Mouse (Mus musculus): ENCODE measurements around the gene Olfr73. TPM values are rescaled to one million over a fixed set of nuclear protein-coding genes. Genes with fewer than 3 reads are reported as not detected.

Olfr73 gene
- polyA plus RNA-seq (2014; fragmentation: Illumina TruSeq; extraction: RNeasy Lipid Tissue Mini Kit (QIAGEN cat#74804)) = not detected

DNA sequence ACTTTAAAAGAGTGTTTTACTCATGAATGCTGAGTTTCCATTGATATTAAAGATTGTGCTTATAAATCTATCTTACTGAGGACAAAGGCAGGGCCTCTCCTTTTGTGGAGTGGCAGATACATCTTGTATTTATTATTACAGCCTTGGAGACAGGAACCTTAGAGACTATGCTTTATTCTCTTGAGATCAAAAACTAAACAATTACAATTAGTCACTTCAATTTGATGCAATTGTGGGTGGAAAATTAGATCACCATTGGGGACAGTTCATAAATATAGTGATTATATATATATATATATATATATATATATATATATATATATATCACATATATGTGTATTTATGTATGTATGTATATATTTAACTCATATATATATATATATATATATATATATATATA, at the start of gene Olfr73:
Olfr73 (minus strand) TSS at position 101 of the 400 bp plus-strand sequence.

DNA sequence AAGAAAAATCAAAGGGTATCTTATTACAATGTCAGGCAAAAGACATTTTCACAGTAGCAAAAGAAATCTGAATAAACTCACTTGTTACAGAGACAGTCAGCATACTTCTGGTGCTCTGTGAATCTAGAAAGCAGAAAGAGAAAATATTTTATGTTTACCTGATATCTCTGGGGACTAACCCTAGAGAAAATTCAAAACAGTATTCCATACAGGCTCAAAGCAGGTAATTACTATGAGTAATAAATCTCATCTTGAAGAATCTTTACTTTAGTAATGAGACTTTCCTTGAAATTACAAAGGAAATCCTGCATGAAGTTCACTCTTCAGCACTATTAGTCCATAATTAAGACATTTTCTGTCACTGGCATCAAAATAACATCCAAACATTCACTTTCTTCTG, 34.2 kb upstream of the Olfr73 start, which contains the start of gene Olfr1163:
Olfr1163 (minus strand) TSS at position 101 of the 400 bp plus-strand sequence.

DNA sequence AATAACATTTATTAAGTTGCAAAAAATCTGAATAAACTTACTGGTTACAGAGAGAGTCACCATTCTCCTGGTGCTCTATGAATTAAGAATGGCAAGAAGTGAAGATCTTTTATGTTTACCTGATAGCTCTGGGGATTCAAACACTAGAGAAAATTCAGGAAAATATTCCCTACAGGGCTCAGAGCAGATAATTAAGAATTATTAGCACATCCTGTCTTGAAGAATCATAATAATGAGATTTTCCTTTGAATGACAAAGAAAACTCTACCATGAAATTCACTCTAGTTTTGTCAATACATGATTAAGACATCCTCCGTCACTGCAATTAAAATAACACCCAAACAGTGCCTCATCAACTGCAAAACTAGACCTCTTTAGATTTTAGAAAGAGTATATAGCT, 13.5 kb upstream of the Olfr73 start, which contains the start of gene Olfr1162:
Olfr1162 (minus strand) TSS at position 101 of the 400 bp plus-strand sequence.

DNA sequence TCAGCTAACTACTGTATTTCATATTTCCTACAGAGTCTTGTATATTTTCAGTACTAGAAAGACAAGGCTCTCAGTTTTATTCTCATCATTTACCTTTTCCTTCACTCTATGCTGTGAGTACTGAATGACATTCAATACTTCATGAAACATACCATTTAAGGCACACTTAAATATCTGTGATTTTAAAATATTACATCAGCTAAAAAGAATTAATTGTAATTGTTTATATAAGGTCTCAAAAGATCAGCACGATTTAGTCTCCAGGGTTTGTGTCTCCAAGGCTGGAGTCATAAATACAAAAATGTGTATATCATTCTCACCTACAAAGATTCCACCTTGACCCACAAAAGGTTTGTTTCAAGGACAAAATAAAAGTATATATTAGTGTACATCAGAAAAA, 15.0 kb downstream of the Olfr73 start, which contains the start of gene Olfr1161:
Olfr1161 (plus strand) TSS at position 301 of the 400 bp plus-strand sequence.

DNA sequence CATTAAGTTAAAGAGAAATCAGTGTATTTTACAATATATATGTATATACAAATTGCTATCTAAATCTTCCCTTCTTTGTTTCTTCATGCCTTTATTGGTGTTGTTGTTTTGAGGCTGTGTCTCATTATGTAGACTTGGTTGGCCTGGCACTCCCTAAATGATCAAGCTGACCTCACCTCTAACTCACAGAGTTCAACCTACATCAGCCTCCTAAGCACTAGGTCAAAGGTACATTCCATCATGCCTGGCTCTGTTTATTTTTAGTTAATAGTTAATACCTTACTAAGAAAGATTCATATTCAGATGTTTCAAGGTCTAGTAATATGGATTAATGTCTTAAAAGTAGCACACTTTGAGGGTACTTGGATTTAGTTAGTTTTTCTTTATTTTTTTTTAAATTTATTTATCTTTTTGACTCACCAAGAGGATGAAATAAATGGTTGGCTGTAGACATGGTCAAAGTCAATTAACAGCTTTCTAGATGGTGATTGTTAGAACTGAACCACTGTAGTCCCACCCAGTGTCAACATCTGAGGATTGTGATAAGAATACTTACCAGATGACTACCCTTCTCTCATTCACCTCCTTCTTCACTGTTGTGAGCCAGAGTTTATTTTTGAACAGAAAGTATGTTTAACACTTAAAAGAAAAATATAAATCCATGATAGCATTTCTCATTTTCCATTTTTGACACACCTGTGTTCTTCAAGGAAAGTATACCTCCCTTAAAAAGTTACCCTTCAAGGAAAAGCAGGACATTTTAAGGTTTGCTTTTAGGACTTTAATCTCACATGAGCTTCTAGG, 29.8 kb downstream of the Olfr73 start, which contains the start of gene Olfr1160:
Olfr1160 (minus strand) TSS at position 754 of the 804 bp plus-strand sequence.

DNA sequence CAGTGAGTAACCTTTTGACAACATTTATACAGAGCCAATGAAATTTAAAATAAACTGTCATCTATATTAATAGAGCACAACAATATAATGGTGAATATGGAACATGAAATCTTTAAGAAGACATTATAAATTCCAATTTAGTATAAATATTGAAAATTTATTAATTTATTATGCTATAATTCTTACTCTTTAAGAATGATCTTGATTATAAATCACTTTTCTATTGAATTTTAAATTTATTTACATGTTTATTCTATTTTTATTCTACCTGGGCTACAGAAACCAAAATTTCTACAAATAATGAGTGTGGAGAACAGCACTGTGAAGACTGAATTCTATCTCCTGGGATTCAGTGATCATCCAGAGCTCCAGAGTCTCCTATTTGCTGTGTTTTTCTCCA, 47.7 kb downstream of the Olfr73 start, which contains the start of gene Olfr1158:
Olfr1158 (plus strand) TSS at position 301 of the 400 bp plus-strand sequence.

Other genes starting within 250 kb of the Olfr73 start
- gene Olfr1143, start 237.1 kb downstream of the Olfr73 start, polyA plus RNA-seq (2014; fragmentation: Illumina TruSeq; extraction: RNeasy Lipid Tissue Mini Kit (QIAGEN cat#74804)) = not detected
- not detected for gene Olfr1145, start 227.9 kb downstream of the Olfr73 start, polyA plus RNA-seq (2014; fragmentation: Illumina TruSeq; extraction: RNeasy Lipid Tissue Mini Kit (QIAGEN cat#74804))
- gene Olfr1148, start 207.2 kb downstream of the Olfr73 start, polyA plus RNA-seq (2014; fragmentation: Illumina TruSeq; extraction: RNeasy Lipid Tissue Mini Kit (QIAGEN cat#74804)) = not detected
- not detected for gene Olfr1150-ps1, start 193.7 kb downstream of the Olfr73 start, polyA plus RNA-seq (2014; fragmentation: Illumina TruSeq; extraction: RNeasy Lipid Tissue Mini Kit (QIAGEN cat#74804))
- not detected for gene Olfr1151, start 181.8 kb downstream of the Olfr73 start, polyA plus RNA-seq (2014; fragmentation: Illumina TruSeq; extraction: RNeasy Lipid Tissue Mini Kit (QIAGEN cat#74804))
- gene Olfr1152, start 171.2 kb downstream of the Olfr73 start, polyA plus RNA-seq (2014; fragmentation: Illumina TruSeq; extraction: RNeasy Lipid Tissue Mini Kit (QIAGEN cat#74804)) = not detected
- not detected for gene Olfr1153, start 142.7 kb downstream of the Olfr73 start, polyA plus RNA-seq (2014; fragmentation: Illumina TruSeq; extraction: RNeasy Lipid Tissue Mini Kit (QIAGEN cat#74804))
- not detected for gene Olfr1154, start 132.5 kb downstream of the Olfr73 start, polyA plus RNA-seq (2014; fragmentation: Illumina TruSeq; extraction: RNeasy Lipid Tissue Mini Kit (QIAGEN cat#74804))
- not detected for gene Olfr1155, start 92.6 kb downstream of the Olfr73 start, polyA plus RNA-seq (2014; fragmentation: Illumina TruSeq; extraction: RNeasy Lipid Tissue Mini Kit (QIAGEN cat#74804))
- not detected for gene Olfr1156, start 84.6 kb downstream of the Olfr73 start, polyA plus RNA-seq (2014; fragmentation: Illumina TruSeq; extraction: RNeasy Lipid Tissue Mini Kit (QIAGEN cat#74804))
- not detected for gene Olfr1157, start 69.4 kb downstream of the Olfr73 start, polyA plus RNA-seq (2014; fragmentation: Illumina TruSeq; extraction: RNeasy Lipid Tissue Mini Kit (QIAGEN cat#74804))
- gene Olfr74, start 63.0 kb downstream of the Olfr73 start, polyA plus RNA-seq (2014; fragmentation: Illumina TruSeq; extraction: RNeasy Lipid Tissue Mini Kit (QIAGEN cat#74804)) = not detected
- not detected for gene Olfr1158, start 47.6 kb downstream of the Olfr73 start, polyA plus RNA-seq (2014; fragmentation: Illumina TruSeq; extraction: RNeasy Lipid Tissue Mini Kit (QIAGEN cat#74804))
- not detected for gene Olfr1160, start 29.4 kb downstream of the Olfr73 start, polyA plus RNA-seq (2014; fragmentation: Illumina TruSeq; extraction: RNeasy Lipid Tissue Mini Kit (QIAGEN cat#74804))
- gene Olfr1161, start 14.9 kb downstream of the Olfr73 start, polyA plus RNA-seq (2014; fragmentation: Illumina TruSeq; extraction: RNeasy Lipid Tissue Mini Kit (QIAGEN cat#74804)) = not detected
- not detected for gene Olfr1162, start 13.4 kb upstream of the Olfr73 start, polyA plus RNA-seq (2014; fragmentation: Illumina TruSeq; extraction: RNeasy Lipid Tissue Mini Kit (QIAGEN cat#74804))
- not detected for gene Olfr1163, start 34.1 kb upstream of the Olfr73 start, polyA plus RNA-seq (2014; fragmentation: Illumina TruSeq; extraction: RNeasy Lipid Tissue Mini Kit (QIAGEN cat#74804))
- gene Olfr1164, start 56.3 kb upstream of the Olfr73 start, polyA plus RNA-seq (2014; fragmentation: Illumina TruSeq; extraction: RNeasy Lipid Tissue Mini Kit (QIAGEN cat#74804)) = not detected
- gene Olfr1166, start 90.6 kb upstream of the Olfr73 start, polyA plus RNA-seq (2014; fragmentation: Illumina TruSeq; extraction: RNeasy Lipid Tissue Mini Kit (QIAGEN cat#74804)) = not detected
- gene Olfr1167, start 117.5 kb upstream of the Olfr73 start, polyA plus RNA-seq (2014; fragmentation: Illumina TruSeq; extraction: RNeasy Lipid Tissue Mini Kit (QIAGEN cat#74804)) = not detected
- gene Olfr1168, start 144.2 kb upstream of the Olfr73 start, polyA plus RNA-seq (2014; fragmentation: Illumina TruSeq; extraction: RNeasy Lipid Tissue Mini Kit (QIAGEN cat#74804)) = not detected
- not detected for gene Olfr1170, start 190.6 kb upstream of the Olfr73 start, polyA plus RNA-seq (2014; fragmentation: Illumina TruSeq; extraction: RNeasy Lipid Tissue Mini Kit (QIAGEN cat#74804))
- gene Olfr1173, start 242.2 kb upstream of the Olfr73 start, polyA plus RNA-seq (2014; fragmentation: Illumina TruSeq; extraction: RNeasy Lipid Tissue Mini Kit (QIAGEN cat#74804)) = 0.20 TPM

Data from ovary, adult 10 weeks (tissue).